Mouse (Mus musculus) forebrain, embryonic 11.5 days (tissue): Measurements from ENCODE around the gene Ceacam18. TPM values are rescaled to one million over a fixed set of nuclear protein-coding genes. Genes with fewer than 3 reads are reported as not detected.
"Not testable (repeated sequence)": the region's sequence is repeated elsewhere in the genome, so short reads cannot be mapped to it uniquely, and the experiment has no call there.

Experiments used
- ATAC-seq: fragments of 200-750 bp; cut with Nextera tagmentation; replicated peaks from 2 replicates; pipeline ENCODE4 v1.8.0; 2017; ENCODE audit warnings: moderate TSS enrichment; ENCODE audit not compliant: low FRiP score
- DNase-seq: peaks from one replicate; pipeline ENCODE4 v3.0.0-alpha.2; 2017; ENCODE audit warnings: low spot score
- H3K27ac ChIP-seq: fragments of 300-500 bp; sonication (generic); 2 replicates; pipeline ENCODE4 v1.5.1; 2014; ENCODE audit warnings: low read depth, low read length
- H3K27me3 ChIP-seq: fragments of 300-500 bp; sonication (generic); 2 replicates; pipeline ENCODE4 v1.6.1; 2014; ENCODE audit warnings: mild to moderate bottlenecking, low read length, mixed read lengths; ENCODE audit not compliant: control insufficient read depth, insufficient read depth
- H3K36me3 ChIP-seq: fragments of 300-500 bp; sonication (generic); 2 replicates; pipeline ENCODE4 v1.6.1; 2014; ENCODE audit warnings: mild to moderate bottlenecking, low read length, moderate library complexity, mixed read lengths; ENCODE audit not compliant: control insufficient read depth, insufficient read depth
- H3K4me1 ChIP-seq: fragments of 300-500 bp; sonication (generic); replicated peaks from 2 replicates; pipeline ENCODE4 v1.6.1; 2014; ENCODE audit warnings: low read length, mixed read lengths; ENCODE audit not compliant: control insufficient read depth, insufficient read depth
- H3K4me2 ChIP-seq: fragments of 300-500 bp; sonication (generic); 2 replicates; pipeline ENCODE4 v1.6.1; 2014; ENCODE audit warnings: low read depth, mild to moderate bottlenecking, low read length, moderate library complexity, mixed read lengths; ENCODE audit not compliant: severe bottlenecking
- H3K4me3 ChIP-seq: fragments of 300-500 bp; sonication (generic); 2 replicates; pipeline ENCODE4 v1.5.1; 2014; ENCODE audit warnings: low read depth, low read length
- H3K9ac ChIP-seq: fragments of 300-500 bp; sonication (generic); 2 replicates; pipeline ENCODE4 v1.6.1; 2014; ENCODE audit warnings: low read length
- H3K9me3 ChIP-seq: fragments of 300-500 bp; sonication (generic); 2 replicates; pipeline ENCODE4 v1.6.1; 2016; ENCODE audit warnings: low read length, mixed read lengths; ENCODE audit not compliant: control insufficient read depth
- WGBS: fragments of 180-500 bp; shearing (Covaris S2); extraction: QIAGEN DNeasy Blood & Tissue Kit; methylation state at CpG from one replicate; pipeline ENCODE4 v1.1.7; 2014; 5-methylcytosine and 5-hydroxymethylcytosine counted together
- polyA plus RNA-seq: library from polyadenylated mRNA; unstranded; fragments of >200 nt; fragmentation: Nextera tagmentation; extraction: Ambion mirVana; gene quantifications from 2 replicates; pipeline ENCODE4 v1.2.1, GENCODE M21; 2014

Ceacam18 gene
- polyA plus RNA-seq, 1 experiment from 2014 or later, result not detected

- peak overlapping the region; percentile 64 for H3K4me3 ChIP-seq
- H3K27me3 ChIP-seq, result no peaks in the 10 kb centered on the region
- peaks cover 19% of the 10 kb centered on the region for H3K36me3 ChIP-seq
- H3K9ac ChIP-seq, result peak overlapping the region; percentile 70
- no peaks in the 10 kb centered on the region for H3K9me3 ChIP-seq
- peaks cover 6% of the 10 kb centered on the region; the same call in 1 of the 2 replicates for H3K4me1 ChIP-seq
- DNase-seq (no peak), ATAC-seq (0 out of 2 replicates have a peak, but pooled peaks have one; percentile 1)
- H3K27ac ChIP-seq, result no peak overlapping the region
- 18% methylated on average over 10 of the region's 10 CpGs for WGBS
- H3K4me2 ChIP-seq, result peak overlapping the region; percentile 56
Measured at GRCm38 (mm10) chr7:43672581-43673260, 38.2 kb downstream of the Ceacam18 start.

GRCm38 (mm10) chr7:43675091-43675490 lies 40.6 kb downstream of the Ceacam18 start:
- no peak overlapping the region for H3K27ac ChIP-seq
- WGBS, result 92% methylated on average over 32 of the region's 32 CpGs
- ATAC-seq (no peak), DNase-seq (no peak)
- H3K4me3 ChIP-seq, result no peak overlapping the region
- H3K9ac ChIP-seq, result no peak overlapping the region
- H3K27me3 ChIP-seq, result no peaks in the 10 kb centered on the region
- H3K4me1 ChIP-seq, result peaks cover 6% of the 10 kb centered on the region; the same call in 1 of the 2 replicates
- H3K36me3 ChIP-seq, result peaks cover 21% of the 10 kb centered on the region
- H3K4me2 ChIP-seq, result no peak overlapping the region
- no peaks in the 10 kb centered on the region for H3K9me3 ChIP-seq

- Histone ChIP-seq H3K27me3 (no peaks in the 10 kb centered on the region), H3K9me3 (no peaks in the 10 kb centered on the region), H3K36me3 (peaks cover 21% of the 10 kb centered on the region), H3K4me3 (no peak overlapping the region), H3K9ac (no peak overlapping the region), H3K4me2 (no peak overlapping the region), H3K4me1 (no peaks in the 10 kb centered on the region), H3K27ac (no peak overlapping the region)
- ATAC-seq (no peak), DNase-seq (peak; percentile 64)
Measured at GRCm38 (mm10) chr7:43678517-43678916, 44.0 kb downstream of the Ceacam18 start.

GRCm38 (mm10) chr7:43680960-43681359 lies 46.5 kb downstream of the Ceacam18 start:
- Histone ChIP-seq H3K4me2 (no peak overlapping the region), H3K27me3 (no peaks in the 10 kb centered on the region), H3K4me3 (no peak overlapping the region), H3K9me3 (no peaks in the 10 kb centered on the region), H3K4me1 (no peaks in the 10 kb centered on the region), H3K9ac (no peak overlapping the region), H3K36me3 (peaks cover 17% of the 10 kb centered on the region), H3K27ac (no peak overlapping the region)
- no peak; the same call in 1 of the 2 replicates for ATAC-seq
- WGBS, result 14% methylated on average over 5 of the region's 5 CpGs
- peak; percentile 81 for DNase-seq

- 24% methylated on average over 1 of the region's 1 CpGs for WGBS
- not testable (repeated sequence) for H3K4me3 ChIP-seq, H3K27me3 ChIP-seq, H3K9me3 ChIP-seq, H3K9ac ChIP-seq, DNase-seq, H3K36me3 ChIP-seq, ATAC-seq, H3K4me1 ChIP-seq, H3K27ac ChIP-seq, H3K4me2 ChIP-seq
Measured at GRCm38 (mm10) chr7:43682511-43682910, 48.0 kb downstream of the Ceacam18 start.

GRCm38 (mm10) chr7:43685088-43685487 lies 50.6 kb downstream of the Ceacam18 start:
- Histone ChIP-seq H3K9ac (no peak overlapping the region), H3K36me3 (no peaks in the 10 kb centered on the region), H3K4me2 (no peak overlapping the region), H3K9me3 (no peaks in the 10 kb centered on the region), H3K27ac (no peak overlapping the region), H3K4me3 (no peak overlapping the region), H3K27me3 (no peaks in the 10 kb centered on the region), H3K4me1 (no peaks in the 10 kb centered on the region)
- ATAC-seq (no peak), DNase-seq (no peak)
- 75% methylated on average over 7 of the region's 7 CpGs for WGBS

- no peak within 1 kb of the TSS for H3K4me3 ChIP-seq
- no peak within 1 kb of the TSS for H3K4me2 ChIP-seq
- no peaks in the 10 kb centered on the region for H3K9me3 ChIP-seq
- H3K4me1 ChIP-seq, result no peaks in the 10 kb centered on the region
- no peak within 1 kb of the TSS for H3K27ac ChIP-seq
- H3K9ac ChIP-seq, result no peak within 1 kb of the TSS
- H3K36me3 ChIP-seq, result no peaks in the 10 kb centered on the region
- ATAC-seq, result no peak
- no peaks in the 10 kb centered on the region for H3K27me3 ChIP-seq
- no peak for DNase-seq
Measured at GRCm38 (mm10) chr7:43690118-43690517, 55.6 kb downstream of the Ceacam18 start, which contains the start of gene Klk14. Klk14 (plus strand) TSS chr7:43690418.
